Mouse (Mus musculus) liver, postnatal 0 days (tissue): ENCODE results near the gene Cela1. TPM values are rescaled to one million over a fixed set of nuclear protein-coding genes. Genes with fewer than 3 reads are reported as not detected.

Experiments used
- ATAC-seq: fragments of 200-750 bp; cut with Nextera tagmentation; 2 replicates; pipeline ENCODE4 v1.8.0; 2017; ENCODE audit warnings: mild to moderate bottlenecking, moderate library complexity
- DNase-seq: peaks from one replicate; pipeline ENCODE4 v3.0.0-alpha.2; 2016
- H3K27ac ChIP-seq: fragments of 300-500 bp; sonication (generic); 2 replicates; pipeline ENCODE4 v1.5.1; 2014; ENCODE audit warnings: antibody characterized with exemption, moderate library complexity, mild to moderate bottlenecking, low read depth
- H3K27me3 ChIP-seq: fragments of 300-500 bp; sonication (generic); 2 replicates; pipeline ENCODE4 v1.6.1; 2014; ENCODE audit warnings: low read length, control low read depth, mixed read lengths; ENCODE audit not compliant: insufficient read depth
- H3K36me3 ChIP-seq: fragments of 300-500 bp; sonication (generic); replicated peaks from 2 replicates; pipeline ENCODE4 v1.6.1; 2014; ENCODE audit warnings: mild to moderate bottlenecking, control low read depth, low read length, moderate library complexity, mixed read lengths; ENCODE audit not compliant: insufficient read depth
- H3K4me1 ChIP-seq: fragments of 300-500 bp; sonication (generic); 2 replicates; pipeline ENCODE4 v1.6.1; 2014; ENCODE audit warnings: antibody characterized with exemption, mild to moderate bottlenecking, control low read depth; ENCODE audit not compliant: insufficient read depth
- H3K4me2 ChIP-seq: fragments of 300-500 bp; sonication (generic); 2 replicates; pipeline ENCODE4 v1.6.1; 2014; ENCODE audit warnings: low read depth, mild to moderate bottlenecking, low read length, moderate library complexity, mixed read lengths
- H3K4me3 ChIP-seq: fragments of 300-500 bp; sonication (generic); 2 replicates; pipeline ENCODE4 v1.5.1; 2014; ENCODE audit warnings: low read depth, low read length
- H3K9ac ChIP-seq: fragments of 300-500 bp; sonication (generic); replicated peaks from 2 replicates; pipeline ENCODE4 v1.6.1; 2014; ENCODE audit warnings: mild to moderate bottlenecking, moderate library complexity
- H3K9me3 ChIP-seq: fragments of 300-500 bp; sonication (generic); 2 replicates; pipeline ENCODE4 v1.6.1; 2016; ENCODE audit warnings: mild to moderate bottlenecking, control low read depth, low read length, mixed read lengths
- CTCF ChIP-seq: sonication (generic); IDR thresholded peaks from 2 replicates; pipeline ENCODE4 v1.5.1; 2016; ENCODE audit warnings: antibody characterized with exemption, low read depth
- EP300 ChIP-seq: IDR thresholded peaks from 2 replicates; pipeline ENCODE4 v1.6.1; 2016; ENCODE audit warnings: antibody characterized with exemption, low read depth, mild to moderate bottlenecking
- WGBS: fragments of 180-500 bp; shearing (Covaris S2); extraction: QIAGEN DNeasy Blood & Tissue Kit; methylation state at CpG from one replicate; pipeline ENCODE4 v1.1.7; 2014; ENCODE audit not compliant: insufficient replicate concordance; 5-methylcytosine and 5-hydroxymethylcytosine counted together
- polyA plus RNA-seq: library from polyadenylated mRNA; unstranded; fragments of >200 nt; fragmentation: Nextera tagmentation; extraction: Ambion mirVana; gene quantifications from 2 replicates; pipeline ENCODE4 v1.2.1, GENCODE M21; 2015

Gene Cela1
- polyA plus RNA-seq, 1 experiment from 2014 or later = 29.5 TPM

DNA sequence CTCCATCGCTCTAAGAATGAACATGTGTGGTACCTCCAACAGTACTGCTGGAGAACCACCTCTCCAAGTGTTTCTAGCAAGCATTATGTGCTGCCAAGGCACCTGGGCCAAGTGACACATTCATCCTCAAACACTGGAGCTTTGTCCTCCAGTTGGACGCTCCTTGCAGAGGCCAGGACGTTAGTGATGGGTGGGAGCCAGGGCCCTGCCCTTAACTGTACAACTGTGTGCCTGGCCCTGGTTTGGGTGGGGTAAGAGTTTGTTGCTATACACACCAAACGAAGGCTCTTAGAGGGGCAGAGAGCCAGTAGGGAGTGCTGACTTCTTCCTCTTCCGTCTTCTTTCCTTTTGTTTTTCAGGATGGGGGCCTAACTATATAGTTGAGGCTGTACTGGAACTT lies 12.7 kb upstream of the Cela1 start:
- WGBS = 60% methylated on average over 5 of the region's 5 CpGs
- TF ChIP-seq CTCF = no peak
- TF ChIP-seq EP300 = no peak

DNA sequence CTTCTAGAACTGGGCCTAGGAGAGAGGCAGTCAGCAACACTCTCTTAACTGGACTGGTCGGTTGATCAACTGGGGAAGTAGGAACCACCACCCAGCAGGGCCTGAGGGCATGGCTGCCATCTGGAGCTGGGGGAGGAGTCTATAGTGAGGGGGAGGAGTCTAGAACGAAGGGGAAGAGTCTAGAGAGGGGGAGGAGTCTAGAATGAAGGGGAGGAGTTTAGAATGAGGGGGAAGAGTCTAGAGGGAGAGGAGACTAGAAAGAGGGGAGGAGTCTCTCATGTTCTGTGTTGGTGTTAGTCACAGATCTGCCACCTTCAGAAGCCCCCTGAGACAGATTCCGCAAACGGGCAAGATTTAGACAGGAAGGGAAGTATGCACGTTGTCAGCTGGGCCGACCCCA lies 11.7 kb upstream of the Cela1 start:
- no peaks in the 10 kb centered on the region for H3K9me3 ChIP-seq
- no peak for TF ChIP-seq CTCF
- no peak for TF ChIP-seq EP300
- H3K9ac ChIP-seq = no peak overlapping the region
- DNase-seq (peak; percentile 42), ATAC-seq (peak; percentile 66)
- H3K36me3 ChIP-seq = no peaks in the 10 kb centered on the region
- H3K4me1 ChIP-seq = peaks cover 3% of the 10 kb centered on the region; the same call in 1 of the 2 replicates
- peaks cover 5% of the 10 kb centered on the region; the same call in 1 of the 2 replicates for H3K27me3 ChIP-seq
- no peak overlapping the region for H3K4me3 ChIP-seq
- 44% methylated on average over 6 of the region's 6 CpGs for WGBS
- H3K4me2 ChIP-seq = no peak overlapping the region
- H3K27ac ChIP-seq = no peak overlapping the region

More for the DNA sequence above, 12.7 kb upstream of the Cela1 start:
- Histone ChIP-seq H3K4me3 (no peak overlapping the region), H3K9me3 (no peaks in the 10 kb centered on the region), H3K4me2 (no peak overlapping the region), H3K4me1 (peaks cover 3% of the 10 kb centered on the region; the same call in 1 of the 2 replicates), H3K27ac (no peak overlapping the region), H3K36me3 (no peaks in the 10 kb centered on the region), H3K9ac (no peak overlapping the region), H3K27me3 (peaks cover 5% of the 10 kb centered on the region; the same call in 1 of the 2 replicates)
- no peak for DNase-seq
- ATAC-seq = no peak

DNA sequence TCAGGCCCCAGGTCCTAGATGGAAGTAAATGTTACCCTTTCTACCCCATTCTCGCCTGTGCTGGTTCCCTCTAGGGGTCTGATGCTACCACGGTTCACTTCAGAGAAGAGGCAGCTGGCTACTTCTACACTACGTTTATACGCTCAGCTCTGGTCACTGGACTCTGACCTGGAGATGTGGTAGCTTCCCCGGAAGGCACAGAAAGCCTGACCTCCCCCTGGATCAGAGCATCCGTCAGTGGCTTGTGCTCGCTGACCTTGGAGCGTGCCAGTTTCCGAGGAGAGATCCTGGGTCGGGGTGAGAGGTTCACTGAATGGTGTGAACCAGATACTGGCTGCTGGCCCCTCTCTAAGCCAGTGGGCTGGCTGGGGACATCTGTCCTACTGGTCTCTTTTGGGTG lies 10.4 kb upstream of the Cela1 start:
- Histone ChIP-seq H3K27ac (no peak overlapping the region), H3K9me3 (no peaks in the 10 kb centered on the region), H3K4me1 (peaks cover 3% of the 10 kb centered on the region; the same call in 1 of the 2 replicates), H3K36me3 (no peaks in the 10 kb centered on the region), H3K9ac (no peak overlapping the region), H3K4me2 (no peak overlapping the region), H3K4me3 (no peak overlapping the region), H3K27me3 (no peaks in the 10 kb centered on the region)
- DNase-seq = no peak
- no peak for ATAC-seq
- TF ChIP-seq CTCF (no peak), EP300 (no peak)
- WGBS = 65% methylated on average over 10 of the region's 10 CpGs

DNA sequence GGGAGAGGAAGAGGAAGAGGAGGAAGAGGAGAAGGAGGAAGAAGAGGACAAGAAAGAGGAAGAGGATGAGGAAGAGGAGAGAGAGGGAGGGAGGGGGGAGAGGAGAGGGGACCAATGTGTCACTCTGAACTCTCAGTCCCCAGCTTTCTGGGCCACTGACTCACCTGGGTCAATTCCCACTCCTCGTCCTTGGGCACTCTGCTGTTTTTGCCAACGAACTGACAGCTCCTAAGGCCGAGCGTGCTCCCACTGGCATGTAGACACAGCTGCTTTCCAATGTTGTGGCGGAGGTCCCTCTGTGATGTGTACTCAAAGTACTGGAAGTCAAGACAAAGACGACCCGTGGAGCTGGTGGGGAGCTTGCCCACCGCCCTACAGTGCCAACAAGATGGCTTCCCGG lies 6.7 kb upstream of the Cela1 start:
- Histone ChIP-seq H3K9me3 (0 out of 2 replicates have a peak, but pooled peaks cover 4% of the 10 kb centered on the region), H3K27me3 (no peaks in the 10 kb centered on the region), H3K36me3 (no peaks in the 10 kb centered on the region), H3K4me3 (no peak overlapping the region), H3K27ac (no peak overlapping the region), H3K9ac (no peak overlapping the region), H3K4me2 (no peak overlapping the region), H3K4me1 (no peaks in the 10 kb centered on the region)
- 83% methylated on average over 9 of the region's 9 CpGs for WGBS
- DNase-seq (no peak), ATAC-seq (no peak)
- TF ChIP-seq EP300 (no peak), CTCF (no peak)

DNA sequence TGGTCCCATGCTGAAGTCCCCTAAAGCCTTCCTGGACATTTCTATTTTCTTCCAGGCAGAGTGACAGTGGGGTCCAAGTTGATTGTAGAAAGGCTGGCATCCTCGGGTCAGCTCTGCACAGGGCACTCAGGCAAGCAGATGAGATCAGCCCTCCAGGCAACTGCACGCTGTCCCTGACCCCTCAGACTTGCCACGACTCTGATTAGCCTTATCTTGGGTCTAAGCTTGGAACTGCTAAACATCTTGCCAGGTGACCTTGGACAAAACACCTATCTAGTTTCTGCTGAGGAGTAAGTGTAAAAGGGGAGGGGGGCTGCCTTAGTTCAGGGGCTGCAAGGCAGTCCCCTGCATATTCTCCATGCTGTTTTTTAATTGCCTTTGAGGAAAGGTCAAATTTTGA lies 4.3 kb upstream of the Cela1 start:
- H3K27ac ChIP-seq = no peak overlapping the region
- no peaks in the 10 kb centered on the region for H3K27me3 ChIP-seq
- no peaks in the 10 kb centered on the region for H3K36me3 ChIP-seq
- DNase-seq (no peak), ATAC-seq (no peak)
- H3K9me3 ChIP-seq = 0 out of 2 replicates have a peak, but pooled peaks cover 4% of the 10 kb centered on the region
- H3K4me1 ChIP-seq = peaks cover 8% of the 10 kb centered on the region
- 49% methylated on average over 3 of the region's 3 CpGs for WGBS
- H3K4me2 ChIP-seq = no peak overlapping the region
- H3K4me3 ChIP-seq = no peak overlapping the region
- no peak overlapping the region for H3K9ac ChIP-seq
- TF ChIP-seq EP300 = no peak
- TF ChIP-seq CTCF = no peak

DNA sequence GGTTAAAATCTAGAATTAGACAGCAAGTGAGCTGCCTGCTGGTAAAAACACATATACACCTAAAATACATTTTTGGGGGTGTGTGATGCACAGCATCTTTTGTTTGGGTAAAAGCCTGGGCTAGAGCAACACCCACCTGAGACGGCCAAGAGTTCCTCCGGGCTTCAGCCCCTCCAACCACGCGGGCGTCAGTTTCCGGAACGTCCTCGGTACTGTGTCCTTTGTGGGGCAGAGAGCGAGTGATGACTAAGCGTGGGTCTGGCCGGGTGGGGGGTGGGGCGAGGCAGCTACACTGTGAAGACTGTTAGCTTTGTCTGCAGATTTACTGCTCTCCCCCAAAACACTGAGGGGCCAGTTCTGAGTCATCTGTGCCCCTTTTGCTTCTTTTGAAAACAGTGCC lies 732 bp downstream of the Cela1 start:
- H3K4me3 ChIP-seq = peak overlapping the region; percentile 36
- H3K36me3 ChIP-seq = no peaks in the 10 kb centered on the region
- H3K27ac ChIP-seq = peak overlapping the region; percentile 52; the same call in 1 of the 2 replicates
- no peaks in the 10 kb centered on the region for H3K27me3 ChIP-seq
- TF ChIP-seq EP300 (no peak), CTCF (no peak)
- DNase-seq (peak; percentile 58), ATAC-seq (peak; percentile 40)
- 0 out of 2 replicates have a peak, but pooled peaks cover 4% of the 10 kb centered on the region for H3K9me3 ChIP-seq
- H3K9ac ChIP-seq = peak overlapping the region; percentile 47; the same call in 1 of the 2 replicates
- H3K4me1 ChIP-seq = peaks cover 16% of the 10 kb centered on the region
- WGBS = 18% methylated on average over 12 of the region's 12 CpGs
- H3K4me2 ChIP-seq = peak overlapping the region; percentile 64

DNA sequence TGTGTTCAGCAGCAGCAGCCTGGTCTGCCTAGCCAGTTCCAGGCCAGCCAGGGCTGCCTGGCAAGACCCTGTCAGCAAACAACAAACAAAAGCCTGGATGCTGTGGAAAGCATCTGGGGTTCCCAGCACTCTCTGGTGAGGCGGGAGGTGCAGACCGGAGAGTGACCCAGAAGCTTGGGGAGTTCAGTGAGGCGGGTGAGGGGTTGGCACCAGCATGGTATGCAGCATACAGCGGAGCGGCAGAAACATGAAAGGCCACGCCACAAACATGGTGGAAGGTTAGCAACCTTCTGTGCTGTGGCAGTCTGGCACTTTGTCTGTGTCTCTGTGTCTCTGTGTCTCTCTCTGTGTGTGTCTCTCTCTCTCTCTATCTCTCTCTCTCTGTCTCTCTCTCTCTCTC lies 1.3 kb downstream of the Cela1 start:
- Histone ChIP-seq H3K36me3 (no peaks in the 10 kb centered on the region), H3K9me3 (0 out of 2 replicates have a peak, but pooled peaks cover 4% of the 10 kb centered on the region), H3K27me3 (no peaks in the 10 kb centered on the region), H3K4me1 (peaks cover 16% of the 10 kb centered on the region), H3K9ac (peak overlapping the region; percentile 47; the same call in 1 of the 2 replicates), H3K27ac (peak overlapping the region; percentile 31; the same call in 1 of the 2 replicates), H3K4me3 (peak overlapping the region; percentile 36), H3K4me2 (peak overlapping the region; percentile 64)
- TF ChIP-seq EP300 (no peak), CTCF (no peak)
- ATAC-seq (no peak), DNase-seq (no peak)
- 82% methylated on average over 6 of the region's 6 CpGs for WGBS
